Mouse (Mus musculus) stomach, embryonic 14.5 days (tissue): ENCODE measurements around the gene Arl10. TPM values are rescaled to one million over a fixed set of nuclear protein-coding genes. Genes with fewer than 3 reads are reported as not detected.

Source experiments
- ATAC-seq: fragments of 200-750 bp; cut with Nextera tagmentation; 2 replicates; pipeline ENCODE4 v1.8.0; 2017; ENCODE audit warnings: low read depth, moderate TSS enrichment; ENCODE audit not compliant: insufficient number of reproducible peaks, insufficient read depth, low FRiP score
- H3K27ac ChIP-seq: fragments of 300-500 bp; sonication (generic); 2 replicates; pipeline ENCODE4 v1.5.1; 2014; ENCODE audit warnings: mild to moderate bottlenecking, low read length, moderate library complexity, mixed read lengths
- H3K27me3 ChIP-seq: fragments of 300-500 bp; sonication (generic); 2 replicates; pipeline ENCODE4 v1.6.1; 2014; ENCODE audit warnings: low read length, control low read depth, mixed read lengths; ENCODE audit not compliant: control insufficient read depth, insufficient read depth
- H3K36me3 ChIP-seq: fragments of 300-500 bp; sonication (generic); 2 replicates; pipeline ENCODE4 v1.6.1; 2014; ENCODE audit warnings: mild to moderate bottlenecking, control low read depth, low read length, moderate library complexity, mixed read lengths; ENCODE audit not compliant: control insufficient read depth, insufficient read depth
- H3K4me1 ChIP-seq: fragments of 300-500 bp; sonication (generic); 2 replicates; pipeline ENCODE4 v1.6.1; 2014; ENCODE audit warnings: low read length, control low read depth, mixed read lengths; ENCODE audit not compliant: control insufficient read depth, insufficient read depth
- H3K4me2 ChIP-seq: fragments of 300-500 bp; sonication (generic); replicated peaks from 2 replicates; pipeline ENCODE4 v1.6.1; 2014; ENCODE audit warnings: low read depth, low read length, control low read depth
- H3K4me3 ChIP-seq: fragments of 300-500 bp; sonication (generic); 2 replicates; pipeline ENCODE4 v1.5.1; 2014; ENCODE audit warnings: low read depth, low read length, control low read depth
- H3K9ac ChIP-seq: fragments of 300-500 bp; sonication (generic); replicated peaks from 2 replicates; pipeline ENCODE4 v1.6.1; 2014; ENCODE audit warnings: low read depth, mild to moderate bottlenecking, control low read depth, low read length, moderate library complexity, mixed read lengths
- H3K9me3 ChIP-seq: fragments of 300-500 bp; sonication (generic); 2 replicates; pipeline ENCODE4 v1.6.1; 2016; ENCODE audit warnings: low read depth, low read length, control low read depth; ENCODE audit not compliant: control insufficient read depth
- WGBS: fragments of 180-500 bp; shearing (Covaris S2); extraction: QIAGEN DNeasy Blood & Tissue Kit; methylation state at CpG from one replicate; pipeline ENCODE4 v1.1.7; 2014; 5-methylcytosine and 5-hydroxymethylcytosine counted together
- polyA plus RNA-seq: library from polyadenylated mRNA; unstranded; fragments of >200 nt; fragmentation: Nextera tagmentation; extraction: Ambion mirVana; gene quantifications from 2 replicates; pipeline ENCODE4 v1.2.1, GENCODE M21; 2014

Gene Arl10
- polyA plus RNA-seq, 1 experiment from 2014 or later = 28.9 TPM

GRCm38 (mm10) chr13:54604221-54604620 lies 29.4 kb downstream of the Arl10 start:
- H3K4me2 ChIP-seq = no peak overlapping the region
- 61% methylated on average over 4 of the region's 4 CpGs for WGBS
- H3K9me3 ChIP-seq = no peaks in the 10 kb centered on the region
- no peak for ATAC-seq
- no peaks in the 10 kb centered on the region; the same call in 1 of the 2 replicates for H3K36me3 ChIP-seq
- no peak overlapping the region for H3K27ac ChIP-seq
- peaks cover 5% of the 10 kb centered on the region; the same call in 1 of the 2 replicates for H3K4me1 ChIP-seq
- H3K9ac ChIP-seq = no peak overlapping the region
- H3K4me3 ChIP-seq = no peak overlapping the region
- no peaks in the 10 kb centered on the region for H3K27me3 ChIP-seq

GRCm38 (mm10) chr13:54605426-54605825 lies 30.6 kb downstream of the Arl10 start:
- Histone ChIP-seq H3K9me3 (no peaks in the 10 kb centered on the region), H3K4me2 (no peak overlapping the region), H3K9ac (no peak overlapping the region), H3K4me3 (no peak overlapping the region), H3K27ac (no peak overlapping the region), H3K4me1 (peaks cover 7% of the 10 kb centered on the region; the same call in 1 of the 2 replicates), H3K36me3 (no peaks in the 10 kb centered on the region; the same call in 1 of the 2 replicates), H3K27me3 (no peaks in the 10 kb centered on the region)
- no peak for ATAC-seq
- 69% methylated on average over 5 of the region's 5 CpGs for WGBS

GRCm38 (mm10) chr13:54607204-54607603 lies 32.4 kb downstream of the Arl10 start:
- Histone ChIP-seq H3K9ac (no peak overlapping the region), H3K4me1 (peaks cover 7% of the 10 kb centered on the region; the same call in 1 of the 2 replicates), H3K27me3 (no peaks in the 10 kb centered on the region), H3K4me3 (no peak overlapping the region), H3K4me2 (no peak overlapping the region), H3K27ac (no peak overlapping the region), H3K36me3 (no peaks in the 10 kb centered on the region; the same call in 1 of the 2 replicates), H3K9me3 (no peaks in the 10 kb centered on the region)
- 58% methylated on average over 5 of the region's 5 CpGs for WGBS
- ATAC-seq = no peak

- no peak for ATAC-seq
- Histone ChIP-seq H3K27ac (no peak overlapping the region), H3K27me3 (no peaks in the 10 kb centered on the region), H3K4me1 (peaks cover 7% of the 10 kb centered on the region; the same call in 1 of the 2 replicates), H3K4me3 (no peak overlapping the region), H3K9me3 (no peaks in the 10 kb centered on the region), H3K9ac (no peak overlapping the region), H3K4me2 (no peak overlapping the region), H3K36me3 (no peaks in the 10 kb centered on the region; the same call in 1 of the 2 replicates)
- WGBS = 79% methylated on average over 3 of the region's 3 CpGs
Observed at GRCm38 (mm10) chr13:54608002-54608401, 33.2 kb downstream of the Arl10 start.

GRCm38 (mm10) chr13:54608666-54609065 lies 33.9 kb downstream of the Arl10 start:
- no peaks in the 10 kb centered on the region; the same call in 1 of the 2 replicates for H3K36me3 ChIP-seq
- H3K27ac ChIP-seq = no peak overlapping the region
- H3K4me2 ChIP-seq = no peak overlapping the region
- H3K4me1 ChIP-seq = peaks cover 7% of the 10 kb centered on the region; the same call in 1 of the 2 replicates
- no peak overlapping the region for H3K4me3 ChIP-seq
- H3K9me3 ChIP-seq = no peaks in the 10 kb centered on the region
- 30% methylated on average over 8 of the region's 8 CpGs for WGBS
- no peaks in the 10 kb centered on the region for H3K27me3 ChIP-seq
- no peak overlapping the region for H3K9ac ChIP-seq
- no peak for ATAC-seq

- Histone ChIP-seq H3K9me3 (no peaks in the 10 kb centered on the region), H3K9ac (no peak overlapping the region; the same call in 1 of the 2 replicates), H3K27ac (no peak overlapping the region), H3K27me3 (no peaks in the 10 kb centered on the region), H3K4me2 (no peak overlapping the region), H3K36me3 (no peaks in the 10 kb centered on the region; the same call in 1 of the 2 replicates), H3K4me1 (peaks cover 7% of the 10 kb centered on the region; the same call in 1 of the 2 replicates), H3K4me3 (no peak overlapping the region)
- WGBS = 45% methylated on average over 1 of the region's 1 CpGs
- no peak for ATAC-seq
Observed at GRCm38 (mm10) chr13:54609301-54609700, 34.5 kb downstream of the Arl10 start.

- ATAC-seq = no peak
- 12% methylated on average over 13 of the region's 13 CpGs for WGBS
- Histone ChIP-seq H3K4me1 (peaks cover 7% of the 10 kb centered on the region; the same call in 1 of the 2 replicates), H3K27ac (no peak overlapping the region; the same call in 1 of the 2 replicates), H3K4me3 (peak overlapping the region; percentile 62), H3K27me3 (no peaks in the 10 kb centered on the region), H3K36me3 (no peaks in the 10 kb centered on the region; the same call in 1 of the 2 replicates), H3K9ac (peak overlapping the region; percentile 67), H3K4me2 (peak overlapping the region; percentile 95), H3K9me3 (no peaks in the 10 kb centered on the region)
Observed at GRCm38 (mm10) chr13:54610613-54610971, 35.8 kb downstream of the Arl10 start.

- H3K4me3 ChIP-seq = peak within 1 kb of the TSS; percentile 62
- H3K4me2 ChIP-seq = peak within 1 kb of the TSS; percentile 95
- H3K27me3 ChIP-seq = no peaks in the 10 kb centered on the region
- H3K27ac ChIP-seq = peak within 1 kb of the TSS; percentile 44; the same call in 1 of the 2 replicates
- H3K4me1 ChIP-seq = peaks cover 7% of the 10 kb centered on the region; the same call in 1 of the 2 replicates
- ATAC-seq = peak; percentile 78
- under 1% methylated on average over 66 of the region's 66 CpGs for WGBS
- H3K36me3 ChIP-seq = no peaks in the 10 kb centered on the region; the same call in 1 of the 2 replicates
- no peaks in the 10 kb centered on the region for H3K9me3 ChIP-seq
- peak within 1 kb of the TSS; percentile 67 for H3K9ac ChIP-seq
Observed at GRCm38 (mm10) chr13:54610972-54611754, 36.3 kb downstream of the Arl10 start, which contains the start of gene Cltb. Gene Cltb (minus strand): TSS chr13:54611344.
